Mouse (Mus musculus) large intestine, adult 2 months (tissue): ENCODE data around the gene Agpat4. TPM values are rescaled to one million over a fixed set of nuclear protein-coding genes. Genes with fewer than 3 reads are reported as not detected.

Experiments
- DNase-seq: peaks from one replicate; pipeline ENCODE4 v3.0.0-alpha.2; 2012; ENCODE audit warnings: low read depth, low spot score
- WGBS: fragments of 180-500 bp; shearing (Covaris S2); methylation state at CpG from one replicate; pipeline ENCODE4 v1.1.7; 2018; 5-methylcytosine and 5-hydroxymethylcytosine counted together
- polyA plus RNA-seq: library from polyadenylated mRNA; depleted of rRNA; stranded (reverse); fragments of >200 nt; gene quantifications from 2 replicates; pipeline ENCODE4 v1.2.3, GENCODE M21; 2012

Agpat4 gene
- polyA plus RNA-seq, 1 experiment: 31.1 TPM

DNA sequence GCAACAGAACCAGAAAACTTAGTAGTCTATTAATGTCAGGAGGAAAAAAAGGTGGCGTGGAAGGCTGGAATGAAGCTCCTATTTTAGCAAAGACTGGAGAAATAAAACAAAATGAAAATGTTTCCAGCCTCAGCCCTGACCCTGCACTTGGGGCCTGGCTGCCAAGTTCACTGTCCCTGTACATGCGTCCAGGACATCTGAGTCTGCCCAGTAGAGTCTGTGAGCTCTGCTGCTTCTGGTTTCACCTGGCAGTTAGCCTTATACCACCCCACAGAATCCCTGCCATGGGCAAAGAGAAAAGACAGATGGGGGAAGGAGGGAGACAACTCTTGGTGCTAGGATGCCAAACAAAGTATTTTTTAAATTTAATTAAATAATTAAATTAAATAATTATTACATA, 38.7 kb downstream of the Agpat4 start:
- WGBS: 94% methylated on average over 2 of the region's 2 CpGs
- DNase-seq: no peak

DNA sequence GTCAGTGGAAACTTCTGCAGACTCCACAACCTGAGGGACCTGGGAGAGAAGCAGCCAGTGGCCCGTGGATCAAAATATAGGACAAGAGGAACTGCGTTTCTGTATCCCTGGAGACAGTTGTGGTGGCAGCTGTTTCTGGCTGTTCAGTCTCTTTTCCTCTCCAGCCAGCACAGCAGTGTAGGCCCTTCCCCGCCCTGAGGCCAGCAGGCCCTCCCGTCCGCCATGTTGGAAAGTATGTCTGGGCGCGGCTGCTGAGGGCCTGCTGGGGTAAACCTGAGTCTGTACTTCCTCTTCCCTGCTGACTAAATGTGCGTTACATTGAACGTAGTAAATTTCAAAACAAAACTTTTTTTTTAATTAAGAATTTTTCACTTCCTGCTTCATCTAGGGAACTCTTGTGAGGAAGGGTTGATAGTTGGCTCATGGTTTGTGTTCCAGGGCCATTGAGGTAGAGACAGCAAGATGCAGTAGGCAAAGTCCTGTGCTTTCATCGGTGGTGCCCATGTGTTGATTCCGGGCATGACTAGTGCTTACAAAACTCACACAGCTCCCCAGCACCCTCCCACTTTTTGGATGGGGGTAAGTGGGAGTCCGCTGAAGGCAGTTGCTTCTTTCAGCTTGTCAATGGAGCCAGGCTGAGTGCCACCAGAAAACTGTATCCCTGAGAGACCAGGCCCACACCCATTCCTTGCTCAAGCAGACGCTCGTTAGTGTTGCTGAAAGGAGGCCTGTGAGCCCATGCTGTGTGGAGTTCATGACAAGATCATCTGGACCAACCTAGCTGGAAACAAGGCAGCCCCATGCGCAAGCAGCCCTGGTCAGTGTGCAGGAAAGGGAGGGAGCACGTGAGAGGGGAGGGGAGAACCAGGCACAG, 40.9 kb downstream of the Agpat4 start:
- DNase-seq: no peak
- WGBS: 86% methylated on average over 16 of the region's 16 CpGs

DNA sequence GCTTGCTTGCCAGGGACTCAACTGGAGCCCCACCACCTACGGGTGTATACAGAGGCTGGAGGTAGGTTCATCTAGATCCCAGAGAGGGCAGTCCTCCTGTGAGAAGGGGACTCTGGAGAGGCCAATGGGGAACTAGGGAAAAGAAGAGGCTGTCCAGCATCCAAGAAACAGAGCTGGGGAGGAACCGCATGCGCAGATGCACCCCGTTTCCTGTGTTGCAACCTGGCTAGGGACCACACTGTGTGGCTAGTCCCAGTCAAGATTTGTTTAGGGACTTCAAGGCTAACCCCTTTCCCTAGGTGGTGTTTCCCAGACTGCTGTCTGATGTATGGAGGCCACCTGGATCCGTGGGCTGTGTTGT, 41.5 kb downstream of the Agpat4 start:
- 96% methylated on average over 5 of the region's 5 CpGs for WGBS
- DNase-seq: no peak

DNA sequence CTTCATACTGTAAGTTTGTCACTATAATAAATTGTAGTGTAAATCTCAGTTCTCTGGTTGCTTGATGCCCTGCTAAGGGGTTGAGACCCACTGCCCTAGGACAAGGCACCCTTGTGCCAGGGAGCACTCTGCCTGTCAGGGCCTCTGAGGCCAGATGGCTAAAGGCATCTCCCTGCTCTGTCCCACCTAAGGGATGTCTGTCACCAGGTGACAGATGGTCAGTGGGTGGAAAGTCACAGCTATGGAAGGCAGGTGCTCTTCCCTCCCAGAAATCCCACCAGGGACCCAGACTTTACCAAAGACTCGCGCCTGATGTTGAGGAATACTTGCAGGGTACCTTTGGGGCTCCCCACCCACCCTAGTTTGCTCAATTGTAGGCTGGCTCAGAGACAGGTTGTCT, 42.0 kb downstream of the Agpat4 start:
- no peak for DNase-seq
- WGBS: 98% methylated on average over 2 of the region's 2 CpGs

DNA sequence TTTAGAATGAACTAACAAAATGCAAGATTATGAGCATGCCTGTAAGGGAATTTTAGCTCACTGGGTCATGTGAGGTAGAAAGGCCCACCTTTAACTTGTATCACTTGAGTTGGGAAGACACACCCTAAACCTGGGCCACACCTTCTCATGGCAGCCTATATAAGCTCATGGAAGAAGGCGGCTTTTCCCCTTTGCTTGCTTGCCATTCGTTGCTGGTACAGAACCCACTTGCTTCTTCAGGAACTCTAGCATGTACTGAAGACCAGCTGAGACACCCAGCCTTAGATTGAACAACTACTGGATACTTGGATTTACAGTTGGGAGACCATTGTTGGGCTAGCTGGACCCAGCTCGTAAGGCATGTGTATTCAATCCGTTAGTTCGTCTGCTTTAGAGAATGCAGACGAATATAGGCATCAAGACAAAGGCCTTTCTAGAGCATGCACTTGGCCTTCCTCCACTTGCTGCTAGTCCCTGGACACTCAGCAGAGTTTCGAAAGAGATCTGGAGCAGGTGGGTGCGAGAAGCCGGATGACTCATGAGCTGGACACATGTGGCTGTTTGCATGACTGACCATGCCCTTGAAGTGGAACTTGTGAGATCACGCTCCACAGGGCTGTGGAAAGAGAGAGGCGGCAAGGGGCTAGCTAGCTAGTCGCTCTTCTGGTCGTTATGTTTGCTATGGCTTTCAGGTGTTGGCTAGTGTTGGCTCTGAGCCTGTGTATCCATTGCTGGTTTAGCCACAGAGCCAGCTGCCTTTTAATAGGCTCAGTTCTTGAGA, 42.7 kb downstream of the Agpat4 start:
- 76% methylated on average over 13 of the region's 13 CpGs for WGBS
- DNase-seq: no peak

DNA sequence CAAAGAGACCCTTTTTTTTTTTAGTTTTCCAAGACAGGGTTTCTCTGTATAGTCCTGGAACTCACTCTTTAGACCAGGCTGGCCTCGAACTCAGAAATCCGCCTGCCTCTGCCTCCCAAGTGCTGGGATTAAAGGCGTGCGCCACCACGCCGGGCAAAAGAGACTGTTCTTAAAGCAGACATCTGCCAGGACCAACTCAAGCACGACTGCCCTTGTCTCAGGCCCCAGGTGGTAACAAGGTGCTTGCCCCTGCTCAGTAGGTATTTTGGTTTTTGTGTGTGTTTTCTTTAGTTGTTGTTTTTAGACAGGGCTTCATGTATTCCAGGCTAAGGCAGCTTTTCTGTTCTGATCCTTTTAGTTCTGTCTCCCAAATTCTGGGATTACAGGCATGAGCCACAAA, 43.4 kb downstream of the Agpat4 start:
- WGBS: 93% methylated on average over 7 of the region's 7 CpGs
- no peak for DNase-seq

DNA sequence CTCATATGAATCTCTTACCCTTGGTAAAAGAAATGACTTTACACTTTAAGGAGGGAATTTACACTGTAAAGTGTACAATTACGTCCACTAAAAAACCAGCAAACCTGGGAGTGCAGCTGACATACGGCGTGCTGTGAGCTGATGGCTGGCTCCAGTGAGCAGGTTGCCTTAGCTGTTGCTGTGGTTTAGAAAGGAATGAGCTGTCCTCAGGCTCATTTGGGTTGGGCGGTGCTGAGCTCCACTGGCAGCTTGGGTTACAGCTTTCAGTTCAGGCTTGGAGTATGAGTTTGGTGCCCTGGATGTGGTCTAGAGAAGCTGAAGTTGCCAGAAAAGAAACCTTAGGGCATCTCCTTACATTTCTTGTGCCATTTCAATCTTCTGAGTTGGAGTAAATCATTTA, 44.3 kb downstream of the Agpat4 start:
- DNase-seq: no peak
- WGBS: 88% methylated on average over 4 of the region's 4 CpGs

DNA sequence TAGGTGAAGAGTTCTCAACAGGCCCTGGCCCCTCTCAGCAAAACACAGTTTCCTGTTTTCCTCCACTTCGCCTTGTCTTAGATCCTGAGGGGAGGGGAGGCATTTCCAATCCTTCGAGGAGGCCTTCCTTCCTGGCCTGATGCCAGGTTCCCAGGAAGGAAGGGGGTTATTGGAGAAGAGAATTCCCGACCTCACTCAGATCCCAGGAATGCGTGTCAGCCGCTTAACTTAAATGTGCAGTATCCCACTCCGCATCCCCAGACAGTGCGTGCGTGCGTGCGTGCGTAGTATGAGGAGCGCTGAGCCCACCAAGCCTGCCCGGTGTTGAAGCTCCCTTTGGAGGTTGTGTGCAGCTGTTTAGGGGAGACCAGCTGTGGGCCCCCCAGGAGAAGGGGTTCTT, 44.9 kb downstream of the Agpat4 start:
- WGBS: 83% methylated on average over 13 of the region's 13 CpGs
- no peak for DNase-seq

DNA sequence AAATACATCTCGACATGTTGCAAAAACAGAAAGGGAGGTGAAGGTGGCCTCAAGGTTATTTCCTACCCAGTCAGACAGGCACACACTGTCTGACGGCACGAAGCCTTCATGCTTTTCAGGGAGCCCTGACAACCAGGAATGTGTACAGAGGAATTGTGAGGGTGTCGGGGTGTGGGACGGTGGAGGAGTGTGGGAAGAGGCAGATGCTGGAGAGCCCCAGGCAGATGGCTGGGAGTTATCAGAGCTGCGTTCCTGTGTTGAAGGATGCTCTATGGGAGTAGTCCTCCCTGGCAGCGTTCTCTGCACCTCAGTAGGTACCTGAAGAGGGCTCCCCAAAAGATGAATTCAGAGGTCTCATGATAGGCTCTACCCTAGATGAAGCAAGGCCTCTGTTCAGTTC, 45.4 kb downstream of the Agpat4 start:
- no peak for DNase-seq
- 91% methylated on average over 7 of the region's 7 CpGs for WGBS

DNA sequence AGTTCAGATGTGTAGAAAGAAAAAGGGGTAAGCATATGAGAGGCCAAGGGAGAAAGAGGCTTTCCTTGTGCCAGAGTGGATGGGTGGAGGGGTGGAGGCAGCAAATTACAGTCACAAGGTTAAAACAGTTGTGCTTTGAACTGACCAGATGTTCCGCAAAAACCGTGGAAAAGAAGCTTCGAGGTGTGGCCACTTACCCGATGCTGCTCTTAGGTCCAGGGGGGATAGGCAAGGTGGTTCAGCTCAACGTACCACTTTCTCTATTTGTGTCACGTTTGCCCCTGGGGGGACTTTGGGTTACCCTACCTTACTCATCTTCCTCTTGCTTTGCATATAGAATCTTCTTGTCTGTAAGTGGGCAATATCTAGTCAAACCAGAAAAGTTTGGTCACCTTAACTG, 46.0 kb downstream of the Agpat4 start:
- WGBS: 93% methylated on average over 6 of the region's 6 CpGs
- DNase-seq: no peak

DNA sequence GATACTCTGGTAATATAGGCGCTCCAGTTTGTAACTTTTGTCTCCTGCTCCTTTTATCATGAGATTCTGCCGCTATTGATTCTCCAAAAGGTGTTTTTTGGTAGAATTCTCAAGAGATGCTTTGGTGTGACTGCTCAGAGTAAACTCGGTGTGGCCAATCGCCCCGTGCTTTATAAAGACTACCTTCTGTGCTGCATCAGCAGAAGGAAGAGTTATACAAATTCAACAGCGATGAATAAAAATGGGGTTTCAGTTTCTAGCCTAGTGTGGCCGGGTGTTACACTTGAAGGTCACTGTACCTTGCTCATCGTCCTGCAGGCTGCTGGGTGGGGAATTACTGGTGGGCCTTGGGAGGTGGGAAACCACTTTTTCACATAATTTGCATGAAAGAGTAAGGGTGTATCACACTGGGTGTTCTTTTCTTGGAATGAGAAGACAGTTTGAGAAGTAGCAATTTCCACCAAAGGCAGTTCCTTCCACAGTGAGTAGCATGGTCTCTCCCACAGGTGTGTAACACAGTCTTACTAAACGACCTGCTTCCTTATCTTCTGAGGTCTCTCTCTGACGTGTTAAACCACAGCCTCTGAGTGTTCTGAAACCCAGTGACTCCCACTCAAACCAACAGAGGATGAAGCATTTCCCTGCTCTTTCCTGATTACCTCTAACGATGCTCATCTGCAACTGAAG, 46.6 kb downstream of the Agpat4 start:
- WGBS: 82% methylated on average over 11 of the region's 11 CpGs
- no peak for DNase-seq

DNA sequence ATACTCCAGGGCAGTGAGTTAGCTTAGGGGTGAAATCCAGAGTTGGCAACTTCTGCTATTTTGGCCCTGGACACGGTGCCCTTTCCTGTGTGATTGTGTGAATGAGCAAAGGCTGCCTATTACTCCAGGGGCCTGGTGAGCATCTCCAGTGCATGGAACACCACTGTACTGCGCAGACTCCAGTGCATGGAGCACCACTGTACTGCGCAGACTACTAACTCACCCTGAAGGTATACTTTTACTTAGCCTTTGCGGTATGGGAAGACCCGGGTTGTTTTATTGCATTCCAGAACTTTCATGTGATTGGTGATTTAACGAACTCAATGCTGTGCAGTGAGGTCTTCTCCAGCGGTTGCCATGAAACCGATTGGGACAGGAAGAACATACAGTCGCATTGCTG, 47.2 kb downstream of the Agpat4 start:
- WGBS: 91% methylated on average over 9 of the region's 9 CpGs
- DNase-seq: no peak

DNA sequence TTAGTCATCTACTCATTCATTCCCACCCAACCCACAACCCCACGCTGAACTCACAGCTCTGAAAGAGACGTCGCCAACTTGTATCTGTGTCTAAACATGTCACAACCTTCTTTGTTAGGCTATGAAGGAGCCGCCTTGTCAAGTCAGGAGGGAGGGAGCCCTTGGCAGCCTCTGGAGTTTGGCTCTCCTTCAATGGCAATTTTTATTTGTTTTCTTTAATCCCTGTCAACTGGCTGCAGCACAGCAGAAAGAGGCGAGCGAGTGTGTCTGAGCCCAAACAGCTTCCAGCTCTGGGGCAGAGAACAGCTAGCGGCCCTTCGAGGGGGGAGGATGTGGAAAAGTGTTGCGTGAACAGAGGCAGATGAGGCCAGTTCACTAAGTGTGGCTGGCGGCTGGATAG, 50.0 kb downstream of the Agpat4 start:
- WGBS: 12% methylated on average over 10 of the region's 10 CpGs
- DNase-seq: no peak

DNA sequence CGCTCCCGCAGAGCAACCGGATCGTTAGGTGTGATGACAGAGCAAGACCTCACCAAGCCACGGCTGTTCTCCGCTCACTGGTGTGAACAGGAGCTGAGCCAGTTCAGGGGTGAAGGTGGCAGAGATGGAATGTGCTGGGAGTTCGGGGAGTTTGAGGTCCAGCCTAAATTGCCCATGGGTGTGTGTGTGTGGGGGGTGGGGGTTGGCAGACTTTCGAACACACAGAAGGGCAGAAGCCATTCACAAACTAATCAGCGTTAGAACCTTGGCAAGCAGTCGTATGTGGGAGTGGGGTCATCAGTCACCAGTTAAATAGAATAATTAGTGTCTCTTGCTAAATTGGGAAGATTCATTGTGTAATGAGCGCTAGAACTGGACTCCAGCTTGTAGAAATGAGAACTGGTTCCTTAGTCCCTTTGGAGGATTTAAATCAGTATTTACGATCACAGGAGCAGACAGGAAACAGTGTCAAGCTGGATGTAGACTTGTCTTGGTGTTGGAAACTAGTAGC, 50.9 kb downstream of the Agpat4 start:
- DNase-seq: no peak
- WGBS: 71% methylated on average over 12 of the region's 12 CpGs

DNA sequence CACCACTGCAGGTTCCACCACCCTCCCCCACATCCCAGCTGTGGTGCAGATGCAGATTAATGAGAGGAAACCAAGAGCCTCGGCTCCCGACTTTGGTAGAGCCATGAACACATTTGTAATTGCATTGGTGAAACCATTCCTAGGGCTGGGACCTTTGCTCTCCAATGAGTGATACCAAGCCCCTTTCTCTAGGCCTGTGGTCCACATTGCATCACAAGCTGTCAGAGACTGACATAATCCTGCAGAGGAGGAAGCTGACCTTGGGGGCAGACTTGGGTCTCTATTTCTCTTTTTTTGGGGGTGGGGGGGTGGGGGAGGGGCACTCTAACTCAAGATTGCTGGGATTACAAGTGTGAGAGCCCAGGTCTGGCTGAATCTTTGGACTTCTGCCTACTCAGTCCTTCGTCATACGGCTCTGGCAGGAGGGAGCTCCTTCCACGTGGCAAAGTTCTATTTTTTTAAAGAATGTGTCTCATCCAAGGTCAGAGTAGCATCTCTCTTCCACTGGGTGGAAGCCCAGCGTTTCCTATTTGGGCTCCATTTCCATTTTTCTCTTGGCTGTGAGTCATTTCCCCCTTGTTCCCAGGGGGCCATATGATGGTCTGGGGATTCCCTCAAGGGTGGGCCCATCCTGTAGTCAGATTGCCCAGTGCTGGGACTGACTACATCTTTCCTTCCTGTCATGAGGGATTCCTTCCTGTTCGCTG, 52.4 kb downstream of the Agpat4 start:
- WGBS: 66% methylated on average over 7 of the region's 7 CpGs
- DNase-seq: no peak

DNA sequence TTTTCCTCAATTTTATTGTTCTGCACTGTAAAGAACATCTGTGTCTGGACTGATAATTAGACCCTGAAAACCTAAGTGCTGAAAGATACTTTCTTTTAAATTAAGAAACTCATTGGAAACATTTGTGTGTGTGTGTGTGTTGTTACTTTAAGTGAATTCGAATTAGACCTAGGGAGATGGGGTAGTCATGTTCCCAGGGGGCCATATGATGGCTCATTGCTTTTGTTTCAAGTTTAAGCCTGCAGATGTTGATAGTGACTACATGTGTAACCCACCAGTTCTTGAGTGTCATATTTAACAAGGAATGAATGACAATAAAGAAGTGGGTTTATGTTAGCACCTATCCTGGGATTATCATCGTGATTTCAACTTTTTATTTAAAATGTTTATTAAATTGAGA, 53.2 kb downstream of the Agpat4 start:
- WGBS: 78% methylated on average over 2 of the region's 2 CpGs
- DNase-seq: no peak

DNA sequence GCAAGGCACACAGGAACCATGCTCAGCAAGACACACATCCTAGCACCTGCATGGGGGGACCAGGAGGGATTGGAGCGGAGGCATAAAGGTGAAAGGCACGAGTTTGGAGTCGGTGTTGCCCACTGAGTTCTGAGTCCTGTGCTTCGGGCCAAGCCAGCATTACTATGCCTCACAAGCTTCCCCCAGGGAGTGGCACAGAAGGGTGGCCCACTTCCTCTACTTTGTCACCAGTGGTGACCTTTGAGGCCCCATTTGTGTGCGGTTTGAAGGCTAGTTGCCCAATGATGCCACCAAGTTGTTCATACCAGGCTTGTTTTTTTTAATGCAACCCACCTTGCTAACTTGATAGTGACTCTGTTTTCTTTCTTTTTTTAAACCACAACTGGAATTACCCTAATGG, 55.7 kb downstream of the Agpat4 start:
- WGBS: 97% methylated on average over 5 of the region's 5 CpGs
- DNase-seq: no peak

DNA sequence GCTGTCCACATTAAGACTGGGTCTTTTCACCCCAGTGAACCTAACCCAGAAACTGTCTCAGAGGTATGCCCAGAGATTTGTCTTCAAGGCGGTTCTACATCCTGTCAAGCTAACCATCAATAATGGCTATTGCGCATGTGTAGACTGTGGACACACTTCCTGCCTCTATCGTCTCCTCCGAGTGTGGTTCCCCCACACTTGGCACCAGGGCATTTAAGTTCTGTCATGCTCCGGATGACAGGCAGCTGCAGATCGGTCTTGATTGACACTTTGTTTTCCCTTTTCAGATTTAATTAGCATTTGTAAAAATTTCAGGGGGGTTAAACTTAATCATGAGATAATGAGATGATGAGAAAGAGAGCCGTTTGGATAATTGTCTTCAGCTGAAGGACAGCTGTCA, 56.4 kb downstream of the Agpat4 start:
- DNase-seq: no peak
- 86% methylated on average over 7 of the region's 7 CpGs for WGBS

DNA sequence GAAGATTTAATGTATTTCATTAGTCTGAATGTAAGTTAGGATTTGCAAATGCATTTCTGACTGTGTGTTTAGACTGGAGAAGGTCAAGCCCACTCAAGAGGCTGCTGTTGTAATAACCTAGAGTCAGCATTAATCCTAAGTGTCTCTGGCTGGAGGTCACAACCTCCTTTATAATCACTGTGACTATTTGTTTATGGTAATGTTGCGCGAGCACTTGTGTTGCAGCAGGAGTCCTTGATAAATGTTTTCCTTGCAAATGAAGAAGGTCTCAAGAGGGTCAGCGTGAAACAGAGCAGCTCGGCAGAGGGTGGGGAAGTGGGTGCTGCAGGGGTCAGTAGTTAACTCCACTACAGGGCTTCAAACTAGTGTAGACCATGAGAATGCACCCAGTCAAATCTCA, 57.1 kb downstream of the Agpat4 start:
- no peak for DNase-seq
- WGBS: 67% methylated on average over 4 of the region's 4 CpGs

DNA sequence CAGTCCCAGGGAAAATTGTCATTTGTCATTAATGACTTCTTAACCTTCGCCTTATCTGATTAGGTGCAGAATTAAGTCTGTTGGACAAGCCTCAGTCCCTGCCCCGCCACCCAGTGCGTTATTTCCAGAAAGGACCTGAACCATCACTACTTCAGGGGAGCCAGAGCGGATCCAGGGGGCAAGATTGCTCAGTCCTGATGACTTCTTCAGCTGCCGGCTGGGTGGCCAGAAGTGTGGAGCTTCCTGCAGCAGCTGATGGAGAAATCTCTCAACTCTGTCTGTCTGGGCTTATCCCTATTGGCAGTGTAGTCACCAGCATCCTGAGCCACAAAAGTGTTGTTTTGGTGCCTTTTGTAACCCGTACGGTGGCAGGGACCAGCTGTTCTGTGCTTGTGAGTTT, 60.8 kb downstream of the Agpat4 start:
- no peak for DNase-seq

More for the DNA sequence above, 60.8 kb downstream of the Agpat4 start:
- 91% methylated on average over 7 of the region's 7 CpGs for WGBS
